Mouse (Mus musculus) thymus, adult 2 months (tissue): ENCODE measurements around the gene Iglon5. TPM values are rescaled to one million over a fixed set of nuclear protein-coding genes. Genes with fewer than 3 reads are reported as not detected.

ENCODE experiments used
- DNase-seq: peaks from one replicate; pipeline ENCODE4 v3.0.0; 2021
- H3K27ac ChIP-seq: fragments of 200-500 bp; 2 replicates; pipeline ENCODE4 v1.5.1; 2012; ENCODE audit warnings: low read length, control low read depth; ENCODE audit not compliant: control insufficient read depth, insufficient read depth
- H3K27me3 ChIP-seq: fragments of 200-500 bp; 2 replicates; pipeline ENCODE4 v1.6.1; 2012; ENCODE audit warnings: mild to moderate bottlenecking, low read length, moderate library complexity, mixed read lengths; ENCODE audit not compliant: control insufficient read depth, insufficient read depth
- H3K36me3 ChIP-seq: fragments of 200-500 bp; 2 replicates; pipeline ENCODE4 v1.6.1; 2012; ENCODE audit warnings: mild to moderate bottlenecking, low read length, moderate library complexity; ENCODE audit not compliant: control insufficient read depth, insufficient read depth
- H3K4me1 ChIP-seq: fragments of 200-500 bp; replicated peaks from 2 replicates; pipeline ENCODE4 v1.6.1; 2012; ENCODE audit warnings: low read length; ENCODE audit not compliant: control insufficient read depth, insufficient read depth
- H3K4me3 ChIP-seq: fragments of 200-500 bp; 2 replicates; pipeline ENCODE4 v1.5.1; 2012; ENCODE audit warnings: mild to moderate bottlenecking, low read length, control low read depth, moderate library complexity; ENCODE audit not compliant: control insufficient read depth, insufficient read depth
- CTCF ChIP-seq: fragments of 200-500 bp; IDR thresholded peaks from 2 replicates; pipeline ENCODE4 v1.5.1; 2012; ENCODE audit warnings: mild to moderate bottlenecking, control low read depth, low read length, moderate library complexity, borderline replicate concordance; ENCODE audit not compliant: control insufficient read depth, poor library complexity, insufficient read depth; ENCODE audit errors: extremely low read depth
- POLR2A ChIP-seq: fragments of 200-500 bp; IDR thresholded peaks from 2 replicates; pipeline ENCODE4 v1.6.1; 2012; ENCODE audit warnings: mild to moderate bottlenecking, low read length, control low read depth, moderate library complexity; ENCODE audit not compliant: control insufficient read depth, poor library complexity, insufficient read depth; ENCODE audit errors: extremely low read depth
- WGBS: fragments of 180-500 bp; shearing (Covaris S2); methylation state at CpG from one replicate; pipeline ENCODE4 v1.1.7; 2018; 5-methylcytosine and 5-hydroxymethylcytosine counted together
- polyA plus RNA-seq: library from polyadenylated mRNA; depleted of rRNA; stranded (reverse); fragments of >200 nt; gene quantifications from 2 replicates; pipeline ENCODE4 v1.2.3, GENCODE M21; 2012; rRNA removed

The Iglon5 gene
- polyA plus RNA-seq = 1.1 and 1.2 TPM in 2 replicates

DNA sequence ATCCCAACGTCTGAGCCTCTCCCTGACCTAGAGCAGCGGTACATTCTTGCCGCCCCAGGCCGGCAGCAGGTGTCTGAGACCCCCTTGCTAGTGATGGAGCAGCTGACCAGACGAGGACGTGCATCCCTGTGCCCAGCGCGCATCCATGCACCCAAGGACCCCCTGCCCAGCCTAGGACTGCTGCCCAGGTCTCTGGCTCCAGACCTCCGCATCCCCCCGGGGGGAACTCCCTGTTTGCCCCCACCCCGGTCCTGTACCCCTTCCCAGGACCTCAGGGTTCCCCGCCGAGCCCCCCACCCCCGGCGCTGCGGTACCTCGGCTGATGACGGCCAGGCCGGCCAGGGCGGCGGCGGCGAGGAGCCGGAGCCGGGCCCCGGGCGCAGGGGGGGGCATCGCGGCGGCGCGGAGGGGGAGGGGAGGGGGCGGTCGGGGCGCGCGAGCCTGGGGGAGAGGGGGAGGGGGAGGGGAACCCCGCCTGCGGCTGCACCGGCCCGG is at the start of gene Iglon5:
Iglon5 (minus strand) TSS at position 445 of the 495 bp plus-strand sequence.
- H3K27me3 ChIP-seq = no peaks in the 10 kb centered on the region; the same call in 1 of the 2 replicates
- no peak within 1 kb of the TSS for H3K27ac ChIP-seq
- H3K36me3 ChIP-seq = no peaks in the 10 kb centered on the region
- TF ChIP-seq POLR2A (no peak), CTCF (no peak)
- no peaks in the 10 kb centered on the region for H3K4me1 ChIP-seq
- H3K4me3 ChIP-seq = no peak within 1 kb of the TSS
- WGBS = 8% methylated on average over 14 of the region's 41 CpGs
- no peak for DNase-seq

DNA sequence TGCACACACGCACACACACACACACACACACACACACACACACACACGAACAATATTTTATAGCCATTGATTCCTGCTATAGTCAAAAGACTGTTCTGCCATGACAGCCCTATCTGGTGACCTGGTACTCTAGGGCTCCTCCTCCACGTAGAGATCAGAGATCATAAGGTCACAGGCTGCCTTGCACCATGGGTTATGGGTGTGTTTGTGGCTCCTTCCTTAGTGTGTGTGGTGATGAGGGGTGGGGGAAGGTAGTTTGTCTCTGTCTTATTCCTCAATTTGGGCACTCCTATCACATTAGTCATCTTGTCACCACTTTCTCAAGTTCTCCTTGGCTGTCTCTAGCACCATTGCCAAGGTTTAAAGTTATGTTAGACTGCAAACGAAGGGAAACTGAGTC is 48.6 kb upstream of the Iglon5 start:
- WGBS = 76% methylated on average over 4 of the region's 4 CpGs

DNA sequence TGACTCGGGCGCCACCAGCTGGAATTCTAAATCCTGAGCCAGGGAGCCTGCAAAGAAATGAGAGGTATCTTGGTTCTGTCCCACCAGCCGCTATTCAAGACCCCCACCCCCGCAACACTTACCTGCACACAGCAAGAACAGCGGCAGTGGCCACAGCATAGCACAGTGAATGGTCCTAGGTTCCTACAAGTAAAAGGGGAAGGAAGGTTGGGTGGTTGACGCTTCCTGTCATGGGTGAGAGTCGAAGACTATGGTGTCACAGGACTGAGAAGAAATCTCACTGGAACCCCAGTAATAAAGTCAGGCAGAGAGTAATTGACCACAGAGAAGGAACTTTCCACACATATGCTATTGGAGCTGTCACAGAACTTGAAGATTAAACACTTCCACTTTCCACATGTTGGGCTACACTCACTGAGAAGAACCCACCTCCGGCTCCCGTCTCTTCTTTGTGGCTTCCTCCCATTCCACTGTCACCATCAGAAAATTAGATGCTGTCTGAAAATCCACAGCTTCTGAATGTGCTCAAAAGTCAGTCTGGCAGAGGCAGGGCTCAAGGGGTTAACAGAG is 43.1 kb upstream of the Iglon5 start:
- no peaks in the 10 kb centered on the region for H3K27me3 ChIP-seq
- no peak for DNase-seq
- WGBS = 17% methylated on average over 9 of the region's 9 CpGs
- TF ChIP-seq CTCF (no peak), POLR2A (no peak)
- H3K4me1 ChIP-seq = no peaks in the 10 kb centered on the region
- H3K36me3 ChIP-seq = no peaks in the 10 kb centered on the region
- no peak overlapping the region for H3K4me3 ChIP-seq
- H3K27ac ChIP-seq = no peak overlapping the region; the same call in 1 of the 2 replicates

More for the DNA sequence above, 48.6 kb upstream of the Iglon5 start:
- no peaks in the 10 kb centered on the region for H3K4me1 ChIP-seq
- H3K27ac ChIP-seq = no peak overlapping the region
- H3K4me3 ChIP-seq = no peak overlapping the region
- H3K27me3 ChIP-seq = no peaks in the 10 kb centered on the region
- TF ChIP-seq POLR2A (no peak), CTCF (no peak)
- H3K36me3 ChIP-seq = no peaks in the 10 kb centered on the region
- DNase-seq = no peak

DNA sequence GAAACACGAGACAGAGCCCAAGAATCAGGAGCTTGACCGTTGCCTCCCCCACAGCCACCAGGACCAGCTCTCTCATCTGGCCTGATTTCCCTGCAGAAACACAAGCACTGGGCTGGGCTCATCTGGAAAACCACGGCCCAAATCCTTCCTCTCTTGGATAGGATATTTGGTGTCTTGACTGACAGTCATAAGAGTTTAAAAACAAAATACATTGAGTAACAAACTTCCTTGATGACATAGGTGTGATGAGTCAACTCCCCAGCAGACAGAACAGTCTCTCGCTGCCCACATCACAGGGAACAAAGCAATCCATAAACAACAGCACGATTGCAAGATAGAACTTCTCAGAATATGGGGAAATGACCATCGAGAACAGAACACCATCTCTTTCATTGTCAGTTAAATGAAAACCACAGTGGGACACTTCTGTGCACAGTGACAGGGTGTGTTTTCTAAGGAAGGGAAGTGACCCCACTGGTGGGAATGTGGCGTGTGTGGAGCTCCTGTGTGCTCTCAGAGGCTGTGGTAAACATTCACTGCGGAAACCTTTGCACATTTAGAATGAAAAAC is 40.4 kb upstream of the Iglon5 start:
- Histone ChIP-seq H3K4me3 (no peak overlapping the region), H3K27ac (no peak overlapping the region), H3K4me1 (no peaks in the 10 kb centered on the region), H3K36me3 (no peaks in the 10 kb centered on the region), H3K27me3 (no peaks in the 10 kb centered on the region)
- no peak for DNase-seq
- TF ChIP-seq POLR2A = no peak
- no peak for TF ChIP-seq CTCF
- WGBS = 33% methylated on average over 8 of the region's 8 CpGs

DNA sequence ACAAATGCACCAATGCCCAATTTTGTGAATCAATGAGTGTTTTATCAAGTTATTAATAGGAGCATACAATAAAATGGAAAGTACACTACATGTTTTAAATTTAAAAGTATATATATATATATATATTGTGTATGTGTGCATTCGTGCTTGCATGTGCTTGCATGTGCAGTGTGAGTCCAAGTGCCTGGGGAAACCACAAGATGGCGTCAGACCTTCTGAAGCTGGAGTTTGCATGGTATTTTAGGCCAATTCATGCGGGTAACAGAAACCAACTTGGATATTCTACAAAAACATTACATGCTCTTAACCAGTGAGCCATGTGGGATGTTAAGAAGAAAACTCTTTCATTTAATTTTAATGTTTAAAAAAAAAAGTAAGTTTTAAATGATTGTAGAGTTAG is 35.4 kb upstream of the Iglon5 start:
- no peak for DNase-seq
- WGBS = 41% methylated on average over 3 of the region's 3 CpGs

DNA sequence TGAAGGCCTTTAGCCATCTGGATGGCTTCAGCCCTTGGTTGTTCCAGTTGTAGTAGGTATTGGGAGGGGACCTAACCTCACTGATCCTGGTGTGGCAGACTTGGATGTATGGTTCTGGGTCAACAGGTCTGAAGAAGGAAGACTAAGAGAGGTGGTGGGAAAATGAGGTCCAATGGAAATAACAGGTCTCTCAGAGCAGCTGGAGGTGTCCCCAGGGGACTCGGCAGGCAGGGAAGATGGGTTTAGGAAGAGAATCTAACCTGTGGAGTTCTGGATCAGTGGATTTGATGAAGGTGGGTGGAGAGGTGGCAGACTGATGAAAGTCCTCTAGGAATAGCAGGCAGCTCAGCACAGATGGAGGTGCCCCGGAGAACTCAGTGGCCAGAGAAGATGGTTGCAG is 32.9 kb upstream of the Iglon5 start:
- Histone ChIP-seq H3K27me3 (no peaks in the 10 kb centered on the region), H3K36me3 (no peaks in the 10 kb centered on the region), H3K4me3 (no peak overlapping the region), H3K4me1 (no peaks in the 10 kb centered on the region), H3K27ac (no peak overlapping the region)
- no peak for DNase-seq
- 99% methylated on average over 2 of the region's 2 CpGs for WGBS
- no peak for TF ChIP-seq POLR2A
- no peak for TF ChIP-seq CTCF

More for the DNA sequence above, 35.4 kb upstream of the Iglon5 start:
- TF ChIP-seq CTCF (no peak), POLR2A (no peak)
- no peaks in the 10 kb centered on the region for H3K36me3 ChIP-seq
- no peak overlapping the region for H3K4me3 ChIP-seq
- no peak overlapping the region for H3K27ac ChIP-seq
- H3K4me1 ChIP-seq = no peaks in the 10 kb centered on the region
- H3K27me3 ChIP-seq = no peaks in the 10 kb centered on the region

DNA sequence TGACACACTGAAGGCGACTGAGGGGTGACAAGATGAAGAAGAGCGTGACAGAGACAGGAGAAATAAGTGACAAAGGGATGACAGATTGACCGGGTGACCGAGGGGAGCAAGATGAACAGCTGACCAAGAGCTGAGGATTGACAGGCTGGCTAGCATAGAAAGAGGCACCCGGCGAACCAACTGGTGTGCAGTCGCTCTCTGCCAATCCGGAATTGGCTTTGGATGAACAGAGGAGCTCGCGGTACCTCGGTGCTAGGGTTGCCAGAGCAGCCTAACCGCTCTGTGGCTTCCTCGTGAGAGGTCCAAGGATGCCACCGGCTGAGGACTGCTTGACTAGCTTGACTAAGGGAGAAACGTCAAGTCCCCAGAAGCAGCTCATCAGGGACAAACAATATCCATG is 28.5 kb upstream of the Iglon5 start:
- Histone ChIP-seq H3K27me3 (no peaks in the 10 kb centered on the region), H3K27ac (no peak overlapping the region), H3K36me3 (no peaks in the 10 kb centered on the region), H3K4me1 (no peaks in the 10 kb centered on the region), H3K4me3 (no peak overlapping the region)
- no peak for DNase-seq
- TF ChIP-seq POLR2A (no peak), CTCF (no peak)
- 95% methylated on average over 15 of the region's 15 CpGs for WGBS

DNA sequence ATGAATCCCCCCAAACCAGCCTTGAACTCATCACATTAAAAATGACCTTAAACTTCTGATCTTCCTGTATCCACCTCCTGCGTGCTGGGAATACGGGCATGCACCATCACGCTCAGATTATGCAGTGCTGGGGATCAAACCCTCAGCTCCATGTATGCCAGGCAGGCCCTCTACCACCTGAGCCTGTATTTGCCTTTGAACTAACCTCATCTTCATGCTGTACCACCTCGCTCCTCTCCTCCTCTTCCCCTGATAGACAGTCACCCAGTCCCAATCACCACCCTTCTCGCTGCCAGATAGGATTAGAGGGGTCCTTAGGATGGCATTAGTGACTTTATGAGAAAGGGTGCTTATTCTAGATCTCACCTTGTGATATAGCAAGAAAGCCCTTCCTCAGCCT is 25.2 kb upstream of the Iglon5 start:
- no peak overlapping the region for H3K4me3 ChIP-seq
- no peaks in the 10 kb centered on the region for H3K4me1 ChIP-seq
- WGBS = 94% methylated on average over 5 of the region's 5 CpGs
- no peak overlapping the region for H3K27ac ChIP-seq
- no peak for TF ChIP-seq CTCF
- no peak for TF ChIP-seq POLR2A
- H3K27me3 ChIP-seq = no peaks in the 10 kb centered on the region
- no peak for DNase-seq
- H3K36me3 ChIP-seq = no peaks in the 10 kb centered on the region
